Mouse (Mus musculus): ENCODE measurements around the gene Snx19. TPM values are rescaled to one million over a fixed set of nuclear protein-coding genes. Genes with fewer than 3 reads are reported as not detected.
A peak's percentile ranks its signal among the peaks of the same experiment; 100 is the strongest.

Gene Snx19
- polyA plus RNA-seq, 1 experiment, result 13.1 TPM

DNA sequence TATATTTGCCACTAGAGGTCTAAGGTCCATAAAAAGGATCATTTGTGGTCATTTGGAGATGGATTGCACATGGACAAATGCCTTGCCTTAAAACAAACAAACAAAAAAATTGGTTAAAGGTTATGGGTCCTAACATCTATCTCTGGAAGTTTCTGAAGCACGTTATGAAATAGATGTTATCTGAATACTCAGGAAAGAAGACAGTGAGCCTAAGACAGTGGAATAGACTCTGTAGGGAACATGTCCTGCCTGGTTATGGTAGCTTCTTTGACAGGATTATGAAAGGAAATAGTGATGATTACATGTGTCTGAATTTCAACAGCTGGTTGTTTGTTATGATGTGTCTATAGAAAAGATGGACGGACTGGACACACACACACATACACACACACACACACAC is 27.6 kb downstream of the Snx19 start:
- no peak overlapping the region for H3ac ChIP-seq (ENCODE audit: control insufficient read depth, insufficient read length, low read depth)
- H3K27me3 ChIP-seq (ENCODE audit: control insufficient read depth, insufficient read depth, insufficient read length), result no peaks in the 10 kb centered on the region
- H3K4me3 ChIP-seq (ENCODE audit: insufficient read depth, poor library complexity, severe bottlenecking), result no peak overlapping the region
- peaks cover 11% of the 10 kb centered on the region for H3K36me3 ChIP-seq (ENCODE audit: control insufficient read depth, insufficient read depth)
- no peak for TF ChIP-seq MAX (IDR thresholded peaks at IDR 0.05)
- TF ChIP-seq USF1 (IDR thresholded peaks at IDR 0.05; ENCODE audit: low read depth), result no peak
- no peak for TF ChIP-seq MYOG (IDR thresholded peaks at IDR 0.05; ENCODE audit: control insufficient read depth, extremely low read depth, insufficient read length)
- TF ChIP-seq FOSL1 (IDR thresholded peaks at IDR 0.05; ENCODE audit: insufficient read depth, low read length, poor library complexity, severe bottlenecking), result no peak
- H3K79me2 ChIP-seq (ENCODE audit: control insufficient read depth, insufficient read depth), result no peaks in the 10 kb centered on the region
- no peaks in the 10 kb centered on the region for H3K79me3 ChIP-seq (ENCODE audit: low read depth)

DNA sequence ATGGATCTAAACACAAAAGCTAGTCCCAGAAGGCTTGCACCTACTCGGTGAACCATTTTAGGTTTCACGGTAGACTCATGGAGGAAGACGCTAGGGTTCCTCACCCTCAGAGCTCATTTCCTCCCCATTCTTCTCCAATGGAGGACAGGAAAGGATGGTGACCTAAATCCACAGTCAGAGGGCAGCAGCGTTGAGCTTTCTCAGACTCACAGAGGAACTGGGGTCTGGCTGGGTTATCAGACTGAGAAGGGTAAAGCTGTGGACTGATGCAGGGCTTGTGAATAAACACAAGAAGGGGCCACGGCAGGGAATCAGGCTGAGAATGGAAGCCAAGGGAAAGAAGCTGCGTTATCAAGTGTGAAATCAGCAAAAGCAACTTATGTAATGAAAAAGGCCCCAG is 29.3 kb downstream of the Snx19 start:
- Histone ChIP-seq H3K36me3 (ENCODE audit: control insufficient read depth, insufficient read depth) (peaks cover 11% of the 10 kb centered on the region), H3K27me3 (ENCODE audit: control insufficient read depth, insufficient read depth, insufficient read length) (no peaks in the 10 kb centered on the region), H3ac (ENCODE audit: control insufficient read depth, insufficient read length, low read depth) (no peak overlapping the region), H3K79me2 (ENCODE audit: control insufficient read depth, insufficient read depth) (no peaks in the 10 kb centered on the region), H3K4me3 (ENCODE audit: insufficient read depth, poor library complexity, severe bottlenecking) (no peak overlapping the region), H3K79me3 (ENCODE audit: low read depth) (no peaks in the 10 kb centered on the region)
- TF ChIP-seq CEBPB (IDR thresholded peaks at IDR 0.05; ENCODE audit: low read depth) (no peak), CTCF (IDR thresholded peaks at IDR 0.05; ENCODE audit: control insufficient read depth, insufficient read depth, insufficient read length) (no peak), FOSL1 (IDR thresholded peaks at IDR 0.05; ENCODE audit: insufficient read depth, low read length, poor library complexity, severe bottlenecking) (no peak), MYOG (IDR thresholded peaks at IDR 0.05; ENCODE audit: control insufficient read depth, extremely low read depth, insufficient read length) (no peak), MYOD1 (IDR thresholded peaks at IDR 0.05; ENCODE audit: control insufficient read depth, insufficient read length, low read depth) (no peak), MAX (IDR thresholded peaks at IDR 0.05) (no peak), USF1 (IDR thresholded peaks at IDR 0.05; ENCODE audit: low read depth) (no peak)

DNA sequence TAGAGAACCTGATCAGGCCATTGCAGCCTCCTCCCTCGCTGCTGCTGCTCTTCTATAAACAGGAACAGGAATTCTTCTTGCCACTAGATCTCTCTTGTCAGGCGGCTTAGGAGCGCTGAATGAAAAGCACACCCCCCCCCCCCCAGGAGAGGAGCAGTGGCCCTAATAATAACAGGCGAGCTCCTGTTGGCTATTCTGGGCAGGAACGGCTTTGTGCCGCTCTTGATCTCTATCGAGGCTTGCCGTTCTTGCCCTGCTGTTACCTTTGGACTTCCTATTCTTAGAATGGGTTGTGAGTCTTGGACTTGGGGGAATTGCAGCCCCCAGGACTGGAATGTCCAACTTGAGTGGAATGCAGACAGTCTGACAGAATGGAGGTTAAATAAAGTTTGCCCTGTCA is 33.6 kb downstream of the Snx19 start:
- peaks cover 17% of the 10 kb centered on the region for H3K36me3 ChIP-seq (ENCODE audit: control insufficient read depth, insufficient read depth)
- H3K79me3 ChIP-seq (ENCODE audit: low read depth), result no peaks in the 10 kb centered on the region
- H3ac ChIP-seq (ENCODE audit: control insufficient read depth, insufficient read length, low read depth), result no peak overlapping the region
- TF ChIP-seq CEBPB (IDR thresholded peaks at IDR 0.05; ENCODE audit: low read depth) (no peak), USF1 (IDR thresholded peaks at IDR 0.05; ENCODE audit: low read depth) (no peak), MYOG (IDR thresholded peaks at IDR 0.05; ENCODE audit: control insufficient read depth, extremely low read depth, insufficient read length) (no peak), MYOD1 (IDR thresholded peaks at IDR 0.05; ENCODE audit: control insufficient read depth, insufficient read length, low read depth) (no peak), CTCF (IDR thresholded peaks at IDR 0.05; ENCODE audit: control insufficient read depth, insufficient read depth, insufficient read length) (no peak), FOSL1 (IDR thresholded peaks at IDR 0.05; ENCODE audit: insufficient read depth, low read length, poor library complexity, severe bottlenecking) (no peak), MAX (IDR thresholded peaks at IDR 0.05) (no peak)
- no peak overlapping the region for H3K4me3 ChIP-seq (ENCODE audit: insufficient read depth, poor library complexity, severe bottlenecking)
- H3K79me2 ChIP-seq (ENCODE audit: control insufficient read depth, insufficient read depth), result no peaks in the 10 kb centered on the region
- no peaks in the 10 kb centered on the region for H3K27me3 ChIP-seq (ENCODE audit: control insufficient read depth, insufficient read depth, insufficient read length)

DNA sequence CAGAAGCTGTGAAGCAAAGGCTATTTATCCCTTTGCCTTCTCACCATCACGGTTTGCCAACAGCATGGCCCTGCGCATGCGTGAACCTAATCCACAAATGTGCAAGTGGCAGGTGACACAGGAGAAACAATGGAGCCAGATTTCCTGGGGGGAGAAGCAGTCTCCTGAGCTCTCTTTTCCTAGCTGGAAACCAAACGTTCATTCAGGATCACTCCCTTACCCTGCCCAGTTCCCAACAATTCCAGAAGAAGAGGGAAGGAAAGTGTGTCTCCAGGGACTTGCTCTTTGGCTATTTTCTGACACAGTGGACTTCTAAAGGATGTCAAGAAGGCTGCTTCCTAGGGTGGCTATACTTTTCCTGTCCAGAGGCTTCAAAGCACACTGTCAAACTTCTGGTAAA is 37.8 kb downstream of the Snx19 start:
- Histone ChIP-seq H3K79me3 (ENCODE audit: low read depth) (no peaks in the 10 kb centered on the region), H3K79me2 (ENCODE audit: control insufficient read depth, insufficient read depth) (no peaks in the 10 kb centered on the region), H3K36me3 (ENCODE audit: control insufficient read depth, insufficient read depth) (peaks cover 23% of the 10 kb centered on the region), H3ac (ENCODE audit: control insufficient read depth, insufficient read length, low read depth) (no peak overlapping the region), H3K4me3 (ENCODE audit: insufficient read depth, poor library complexity, severe bottlenecking) (no peak overlapping the region), H3K27me3 (ENCODE audit: control insufficient read depth, insufficient read depth, insufficient read length) (no peaks in the 10 kb centered on the region)
- TF ChIP-seq FOSL1 (IDR thresholded peaks at IDR 0.05; ENCODE audit: insufficient read depth, low read length, poor library complexity, severe bottlenecking), result no peak
- no peak for TF ChIP-seq USF1 (IDR thresholded peaks at IDR 0.05; ENCODE audit: low read depth)
- TF ChIP-seq MAX (IDR thresholded peaks at IDR 0.05), result no peak
- TF ChIP-seq CEBPB (IDR thresholded peaks at IDR 0.05; ENCODE audit: low read depth), result no peak
- no peak for TF ChIP-seq CTCF (IDR thresholded peaks at IDR 0.05; ENCODE audit: control insufficient read depth, insufficient read depth, insufficient read length)
- no peak for TF ChIP-seq MYOG (IDR thresholded peaks at IDR 0.05; ENCODE audit: control insufficient read depth, extremely low read depth, insufficient read length)
- TF ChIP-seq MYOD1 (IDR thresholded peaks at IDR 0.05; ENCODE audit: control insufficient read depth, insufficient read length, low read depth), result no peak

DNA sequence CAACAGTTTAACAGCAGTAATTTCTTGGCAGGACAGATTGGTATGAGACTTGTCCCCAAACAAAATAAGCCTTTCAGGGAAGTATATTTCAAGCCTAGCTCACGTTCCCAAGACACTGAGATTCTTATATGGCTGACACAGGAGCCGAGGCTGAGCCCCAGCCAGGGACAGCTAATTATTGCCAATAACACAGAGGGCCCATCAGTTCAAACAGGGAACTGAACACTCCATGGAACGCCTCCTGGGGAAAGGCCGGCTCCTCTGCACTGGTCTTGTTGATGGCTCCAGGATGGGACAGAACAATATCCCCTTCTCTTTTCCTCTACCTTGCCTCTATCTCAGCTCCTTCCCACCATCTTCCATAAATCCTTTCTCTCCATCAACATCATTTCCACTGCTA is 53.1 kb downstream of the Snx19 start:
- peaks cover 21% of the 10 kb centered on the region for H3K27me3 ChIP-seq (ENCODE audit: control insufficient read depth, insufficient read depth, insufficient read length)
- no peak overlapping the region for H3ac ChIP-seq (ENCODE audit: control insufficient read depth, insufficient read length, low read depth)
- H3K4me3 ChIP-seq (ENCODE audit: insufficient read depth, poor library complexity, severe bottlenecking), result no peak overlapping the region
- H3K79me2 ChIP-seq (ENCODE audit: control insufficient read depth, insufficient read depth), result no peaks in the 10 kb centered on the region
- no peaks in the 10 kb centered on the region for H3K79me3 ChIP-seq (ENCODE audit: low read depth)
- no peak for TF ChIP-seq MYOD1 (IDR thresholded peaks at IDR 0.05; ENCODE audit: control insufficient read depth, insufficient read length, low read depth)
- TF ChIP-seq MAX (IDR thresholded peaks at IDR 0.05), result no peak
- TF ChIP-seq MYOG (IDR thresholded peaks at IDR 0.05; ENCODE audit: control insufficient read depth, extremely low read depth, insufficient read length), result no peak
- no peak for TF ChIP-seq CEBPB (IDR thresholded peaks at IDR 0.05; ENCODE audit: low read depth)
- TF ChIP-seq USF1 (IDR thresholded peaks at IDR 0.05; ENCODE audit: low read depth), result no peak
- no peak for TF ChIP-seq FOSL1 (IDR thresholded peaks at IDR 0.05; ENCODE audit: insufficient read depth, low read length, poor library complexity, severe bottlenecking)
- TF ChIP-seq CTCF (IDR thresholded peaks at IDR 0.05; ENCODE audit: control insufficient read depth, insufficient read depth, insufficient read length), result no peak
- H3K36me3 ChIP-seq (ENCODE audit: control insufficient read depth, insufficient read depth), result no peaks in the 10 kb centered on the region

DNA sequence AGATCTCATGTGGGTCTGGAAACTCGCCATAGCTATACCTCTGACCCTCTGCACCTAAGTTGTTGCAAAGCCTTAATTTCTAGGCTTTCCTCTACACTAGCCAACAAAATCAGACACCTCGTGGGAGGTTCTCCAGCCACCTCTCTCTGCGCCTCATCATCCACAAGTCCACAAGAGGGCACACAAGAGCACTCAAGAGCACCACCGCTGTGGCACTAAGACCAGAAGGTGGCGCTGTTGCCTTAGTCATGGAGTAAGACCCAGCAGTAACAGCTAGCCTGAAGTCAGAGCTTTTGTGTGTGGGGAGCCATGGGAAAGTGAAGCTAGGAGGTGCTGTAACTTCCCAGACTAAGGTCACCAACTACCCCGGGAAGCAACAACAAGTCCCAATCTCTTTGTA is 53.6 kb downstream of the Snx19 start:
- Histone ChIP-seq H3K4me3 (ENCODE audit: insufficient read depth, poor library complexity, severe bottlenecking) (no peak overlapping the region), H3K27me3 (ENCODE audit: control insufficient read depth, insufficient read depth, insufficient read length) (peaks cover 21% of the 10 kb centered on the region), H3K79me2 (ENCODE audit: control insufficient read depth, insufficient read depth) (no peaks in the 10 kb centered on the region), H3K79me3 (ENCODE audit: low read depth) (no peaks in the 10 kb centered on the region), H3ac (ENCODE audit: control insufficient read depth, insufficient read length, low read depth) (no peak overlapping the region), H3K36me3 (ENCODE audit: control insufficient read depth, insufficient read depth) (no peaks in the 10 kb centered on the region)
- TF ChIP-seq CEBPB (IDR thresholded peaks at IDR 0.05; ENCODE audit: low read depth) (no peak), CTCF (IDR thresholded peaks at IDR 0.05; ENCODE audit: control insufficient read depth, insufficient read depth, insufficient read length) (peak; percentile 100), USF1 (IDR thresholded peaks at IDR 0.05; ENCODE audit: low read depth) (no peak), FOSL1 (IDR thresholded peaks at IDR 0.05; ENCODE audit: insufficient read depth, low read length, poor library complexity, severe bottlenecking) (no peak), MYOG (IDR thresholded peaks at IDR 0.05; ENCODE audit: control insufficient read depth, extremely low read depth, insufficient read length) (no peak)
